Mouse (Mus musculus): ENCODE results near the gene Gm8871. TPM values are rescaled to one million over a fixed set of nuclear protein-coding genes. Genes with fewer than 3 reads are reported as not detected.
"Not testable (repeated sequence)": the region's sequence is repeated elsewhere in the genome, so short reads cannot be mapped to it uniquely, and the experiment has no call there.

The Gm8871 gene
- total RNA-seq (2015; ENCODE audit: low replicate concordance) (not detected in 2 replicates), total RNA-seq (2017; ENCODE audit: low replicate concordance) (not detected in 2 replicates)

DNA sequence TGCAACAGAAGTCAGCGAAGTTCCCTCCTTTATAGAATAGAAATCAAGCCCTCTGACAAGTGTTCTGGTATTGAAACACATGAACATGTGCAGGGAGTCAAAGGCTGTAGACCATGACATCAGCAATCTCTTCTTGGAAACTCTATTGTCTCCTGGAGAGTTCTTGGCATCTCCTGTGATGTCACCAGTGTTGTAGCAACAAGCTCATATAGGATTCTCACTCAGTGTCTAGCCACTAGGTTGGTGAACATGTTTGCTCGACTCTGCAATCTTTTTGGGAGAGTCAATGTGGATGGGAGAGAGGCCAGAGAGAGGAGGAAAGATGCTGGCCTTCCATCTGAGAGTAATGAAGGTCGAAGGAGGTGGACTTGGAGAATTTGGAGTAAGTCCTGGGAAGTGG is at the start of gene Gm8871, which contains the start of gene Gm8857:
Gene Gm8871 (plus strand): TSS at position 301 of the 400 bp plus-strand sequence.
Gene Gm8857 (plus strand): TSS at position 303 of the 400 bp plus-strand sequence.
- not testable (repeated sequence) for ATAC-seq (replicated peaks; ENCODE audit: low FRiP score, poor library complexity, severe bottlenecking)

DNA sequence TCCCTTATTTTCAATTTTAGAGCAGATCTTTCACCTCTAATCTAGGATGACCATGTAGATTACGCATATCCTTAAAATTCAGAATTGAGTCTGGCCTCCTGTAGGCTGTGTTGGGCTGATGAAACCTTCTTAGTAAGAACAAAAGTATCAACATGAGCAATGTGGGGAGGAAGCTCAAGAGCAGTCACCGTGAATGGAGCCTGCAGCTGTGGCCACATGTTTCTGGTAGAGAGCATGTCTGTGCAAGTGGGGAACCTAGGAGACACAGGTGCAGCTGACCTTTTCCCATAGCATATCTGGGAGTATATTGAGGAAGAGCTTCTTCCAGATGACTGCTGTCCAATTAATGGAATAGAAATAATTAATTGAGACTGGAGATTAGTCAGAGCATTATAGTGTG is 5.9 kb downstream of the Gm8871 start:
- not testable (repeated sequence) for ATAC-seq (replicated peaks; ENCODE audit: low FRiP score, poor library complexity, severe bottlenecking)

DNA sequence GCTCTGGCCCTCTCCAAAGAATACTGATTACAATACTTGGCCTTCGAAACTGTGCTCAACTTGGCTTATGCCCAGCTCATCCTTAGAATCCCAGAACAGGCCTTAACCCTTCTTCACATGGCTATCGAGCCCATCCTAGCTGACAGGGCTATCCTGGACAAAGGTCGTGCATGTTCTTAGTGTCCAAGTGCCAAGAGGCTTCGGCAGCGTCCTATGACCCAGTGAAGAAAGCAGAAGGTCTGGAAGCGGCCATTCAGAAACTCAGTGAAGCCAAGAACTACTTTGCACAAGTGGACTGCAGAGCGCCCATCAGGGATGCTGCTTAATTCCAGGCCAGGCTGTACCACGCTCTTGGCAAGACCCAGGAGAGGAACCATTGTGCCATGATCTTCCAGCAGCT is 10.5 kb downstream of the Gm8871 start:
- not testable (repeated sequence) for ATAC-seq (replicated peaks; ENCODE audit: low FRiP score, poor library complexity, severe bottlenecking)

Other genes with a start within 250 kb of the Gm8871 start
- not detected in 2 replicates for gene Gm8857, start within 50 bp of the Gm8871 start, total RNA-seq (2015; ENCODE audit: low replicate concordance)
- gene Gm8857, start within 50 bp of the Gm8871 start, total RNA-seq (2017; ENCODE audit: low replicate concordance): not detected in 2 replicates
- gene Gm8879, start 179.8 kb downstream of the Gm8871 start, total RNA-seq (2015; ENCODE audit: low replicate concordance): not detected in 2 replicates
- gene Gm8879, start 179.8 kb downstream of the Gm8871 start, total RNA-seq (2017; ENCODE audit: low replicate concordance): not detected in 2 replicates
- not detected in 2 replicates for gene Gm5861, start 235.3 kb downstream of the Gm8871 start, total RNA-seq (2015; ENCODE audit: low replicate concordance)
- gene Gm5861, start 235.3 kb downstream of the Gm8871 start, total RNA-seq (2017; ENCODE audit: low replicate concordance): not detected in 2 replicates

All from erythroblast, adult 5-6 weeks (primary cell).